Mouse (Mus musculus) lung, postnatal 36 days (tissue): ENCODE data around the gene Zup1.
"Not testable (repeated sequence)": the region's sequence is repeated elsewhere in the genome, so short reads cannot be mapped to it uniquely, and the experiment has no call there.

ENCODE experiments used
- DNase-seq: peaks from one replicate; pipeline ENCODE4 v3.0.0; 2022; ENCODE audit warnings: mixed read lengths

Zup1 gene

GRCm38 (mm10) chr10:33950803-33951583, at the start of gene Zup1:
Gene Zup1 (minus strand): TSS chr10:33951269.
- DNase-seq = peak; percentile 93

GRCm38 (mm10) chr10:33998397-33998796, 47.3 kb upstream of the Zup1 start:
- DNase-seq = no peak

GRCm38 (mm10) chr10:33996686-33997085, 45.6 kb upstream of the Zup1 start:
- not testable (repeated sequence) for DNase-seq

GRCm38 (mm10) chr10:33986771-33987170, 35.7 kb upstream of the Zup1 start:
- DNase-seq = peak; percentile 91

- no peak for DNase-seq
Observed at GRCm38 (mm10) chr10:33974781-33975494, 23.9 kb upstream of the Zup1 start.

- no peak for DNase-seq
Observed at GRCm38 (mm10) chr10:33952509-33952908, 1.4 kb upstream of the Zup1 start.

- DNase-seq = no peak
Observed at GRCm38 (mm10) chr10:33946336-33946735, 4.7 kb downstream of the Zup1 start.

- DNase-seq = no peak
Observed at GRCm38 (mm10) chr10:33945390-33945789, 5.7 kb downstream of the Zup1 start.

GRCm38 (mm10) chr10:33940702-33941101, 10.4 kb downstream of the Zup1 start:
- peak; percentile 72 for DNase-seq

GRCm38 (mm10) chr10:33905489-33905888, 45.6 kb downstream of the Zup1 start:
- no peak for DNase-seq

GRCm38 (mm10) chr10:33904530-33905481, 46.3 kb downstream of the Zup1 start, which contains the start of gene Rsph4a:
Gene Rsph4a (plus strand): TSS chr10:33905111.
- peak; percentile 53 for DNase-seq

GRCm38 (mm10) chr10:33901520-33901919, 49.5 kb downstream of the Zup1 start:
- not testable (repeated sequence) for DNase-seq

GRCm38 (mm10) chr10:33882411-33882810, 68.7 kb downstream of the Zup1 start:
- not testable (repeated sequence) for DNase-seq

- no peak for DNase-seq
Observed at GRCm38 (mm10) chr10:33872672-33873398, 78.2 kb downstream of the Zup1 start.

- no peak for DNase-seq
Observed at GRCm38 (mm10) chr10:33870441-33870840, 80.6 kb downstream of the Zup1 start.
